Mouse (Mus musculus): ENCODE measurements around the gene Arrdc2.

DNA sequence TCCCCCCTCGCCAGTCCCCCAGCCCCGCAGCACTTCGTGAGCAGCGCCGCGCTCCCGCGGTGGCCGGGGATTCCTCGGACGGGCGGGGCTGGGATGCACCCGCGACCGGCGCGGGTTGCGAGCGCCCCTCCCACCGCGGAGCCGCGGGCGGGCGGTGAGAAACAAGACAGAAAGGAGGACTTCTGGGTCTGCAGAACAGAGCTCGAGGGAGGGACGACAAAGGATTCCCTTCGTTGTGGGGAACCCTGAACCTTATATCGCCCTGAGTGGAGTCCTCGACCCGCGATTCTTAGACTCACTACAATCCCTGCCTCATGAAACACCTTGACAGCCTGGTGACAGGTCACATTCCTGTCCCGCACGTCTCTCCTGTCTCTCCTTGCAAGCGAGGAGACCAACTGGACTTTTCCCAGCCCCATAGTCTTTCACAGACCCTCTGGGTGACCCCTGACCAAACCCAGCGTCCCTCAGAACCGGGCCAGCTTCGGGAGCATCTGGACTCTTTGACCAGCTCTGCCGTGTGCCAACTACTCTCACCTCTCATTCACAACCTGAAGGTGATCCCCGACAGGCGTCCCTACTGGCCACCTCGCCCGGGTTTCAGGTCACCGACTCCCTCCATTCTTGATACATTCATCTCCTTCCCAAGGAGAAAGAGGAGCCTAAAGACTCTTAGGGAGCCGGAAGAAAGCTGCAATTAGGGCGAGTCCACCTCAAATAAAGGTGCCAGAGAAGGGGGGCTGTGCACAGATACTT is 24.6 kb upstream of the Arrdc2 start:
- TF ChIP-seq CTCF (IDR thresholded peaks at IDR 0.05; ENCODE audit: low read depth, low read length) (no peak), POLR2A (IDR thresholded peaks at IDR 0.05; ENCODE audit: extremely low read depth, insufficient read depth, low read length) (no peak)

All from liver, adult 2 months (tissue).